Mouse (Mus musculus) liver, adult 2 months (tissue): Measurements from ENCODE around the gene Acsm3.

Experiments used
- CTCF ChIP-seq: fragments of 200-500 bp; IDR thresholded peaks from 2 replicates; pipeline ENCODE4 v1.5.1; 2011; ENCODE audit warnings: low read depth, low read length, control low read depth
- POLR2A ChIP-seq: fragments of 200-500 bp; IDR thresholded peaks from 2 replicates; pipeline ENCODE4 v1.6.1; 2011; ENCODE audit warnings: low read length, control low read depth; ENCODE audit not compliant: insufficient read depth; ENCODE audit errors: extremely low read depth

- TF ChIP-seq POLR2A (no peak), CTCF (no peak)
These were observed 33.5 kb downstream of the Acsm3 start for GRCm38 (mm10) chr7:119794251-119794638.
